Mouse (Mus musculus) kidney, adult 18-20 months (tissue): ENCODE data around the gene E2f8.

ENCODE experiments used
- DNase-seq: peaks from one replicate; pipeline ENCODE4 v3.0.0; 2021

E2f8 gene

DNA sequence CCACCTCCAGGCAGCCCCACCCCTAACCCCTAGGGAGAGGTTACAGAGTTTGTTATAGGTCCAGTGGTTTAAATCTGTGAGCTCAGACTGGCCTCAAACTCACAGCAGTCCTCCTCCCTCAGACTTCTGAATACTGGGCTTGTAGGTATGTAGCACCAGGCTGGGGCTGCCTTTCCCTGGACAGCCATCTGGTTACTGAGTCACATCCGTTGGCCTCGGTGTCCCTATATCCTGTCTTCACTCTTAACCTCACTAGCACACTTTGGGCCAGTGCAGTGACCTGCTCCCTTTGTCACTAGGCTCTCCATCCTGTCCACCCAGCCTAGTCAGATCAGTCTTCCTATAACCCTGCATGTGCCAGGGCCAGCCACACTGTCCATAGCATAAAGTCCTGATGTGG is 7.4 kb upstream of the E2f8 start:
- DNase-seq = no peak

DNA sequence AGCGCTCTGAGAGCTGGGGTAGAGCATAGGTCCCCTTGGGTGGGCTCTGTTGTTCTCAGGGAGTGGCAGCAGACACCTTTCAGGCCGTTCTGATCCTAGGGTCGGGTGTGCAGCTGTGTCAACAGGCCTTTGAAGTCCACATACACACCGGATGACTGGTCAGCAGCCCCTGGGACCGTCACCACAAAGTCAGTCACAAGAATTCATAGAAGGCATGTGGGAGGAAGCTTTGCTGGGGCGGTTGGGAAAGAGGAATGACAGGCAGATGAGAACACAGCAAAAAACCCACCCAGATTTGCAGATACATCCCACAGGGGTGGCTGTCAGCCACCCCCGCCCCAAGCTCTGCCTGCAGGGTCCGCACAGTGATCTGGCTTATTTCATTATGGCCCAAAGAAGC is 6.6 kb upstream of the E2f8 start:
- DNase-seq = no peak

DNA sequence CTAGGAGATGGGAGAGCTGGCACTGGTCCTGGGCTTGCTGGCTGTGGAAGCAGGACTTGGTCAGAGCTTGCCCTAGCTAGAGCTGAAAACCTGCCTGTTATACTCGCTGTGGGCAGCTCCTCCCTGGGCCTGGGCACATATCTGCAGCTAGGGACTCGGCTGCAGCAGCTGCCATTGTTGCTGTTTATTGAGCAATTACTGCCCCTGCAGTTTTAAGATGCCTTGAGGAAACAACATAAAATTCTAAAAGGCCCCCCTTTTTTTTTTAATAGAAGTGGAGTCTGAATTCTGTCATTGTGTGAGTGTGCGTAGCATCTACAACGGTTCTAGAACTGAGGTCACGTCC is 2.8 kb upstream of the E2f8 start:
- no peak for DNase-seq

DNA sequence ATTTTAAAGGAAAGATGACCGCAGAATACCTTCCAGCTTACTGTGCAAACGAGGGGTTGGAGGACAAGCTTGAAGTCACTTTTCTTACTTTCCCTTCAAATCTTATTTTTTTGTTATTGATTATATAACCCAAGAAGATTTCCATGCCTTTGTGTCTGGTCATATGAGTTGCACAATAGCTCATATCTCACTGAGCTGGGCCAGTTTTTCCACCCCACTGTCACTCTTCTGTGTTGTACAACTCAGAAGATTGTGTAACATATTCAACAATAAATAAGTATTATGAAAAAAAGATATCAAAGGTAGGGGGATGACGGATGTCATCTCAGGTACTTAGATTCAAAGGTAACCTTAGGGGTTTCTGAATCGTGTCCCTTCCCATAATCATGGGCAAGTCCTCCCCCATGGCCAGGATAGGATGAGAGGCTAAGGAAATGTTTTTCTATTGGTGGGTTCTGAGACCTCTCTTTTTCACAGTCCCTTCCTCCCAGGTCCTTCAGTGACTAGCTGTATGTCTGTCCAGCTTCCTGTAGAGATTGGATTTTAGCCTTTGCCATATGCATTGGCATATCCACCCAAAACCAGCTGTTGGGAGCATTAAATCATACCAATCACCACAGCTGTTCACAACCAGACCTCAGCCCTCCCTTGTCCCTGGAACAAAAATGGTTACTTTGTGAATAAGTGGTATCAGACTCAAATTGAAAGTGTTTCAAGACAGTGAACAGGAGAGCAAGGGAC is 2.3 kb upstream of the E2f8 start:
- DNase-seq = no peak

DNA sequence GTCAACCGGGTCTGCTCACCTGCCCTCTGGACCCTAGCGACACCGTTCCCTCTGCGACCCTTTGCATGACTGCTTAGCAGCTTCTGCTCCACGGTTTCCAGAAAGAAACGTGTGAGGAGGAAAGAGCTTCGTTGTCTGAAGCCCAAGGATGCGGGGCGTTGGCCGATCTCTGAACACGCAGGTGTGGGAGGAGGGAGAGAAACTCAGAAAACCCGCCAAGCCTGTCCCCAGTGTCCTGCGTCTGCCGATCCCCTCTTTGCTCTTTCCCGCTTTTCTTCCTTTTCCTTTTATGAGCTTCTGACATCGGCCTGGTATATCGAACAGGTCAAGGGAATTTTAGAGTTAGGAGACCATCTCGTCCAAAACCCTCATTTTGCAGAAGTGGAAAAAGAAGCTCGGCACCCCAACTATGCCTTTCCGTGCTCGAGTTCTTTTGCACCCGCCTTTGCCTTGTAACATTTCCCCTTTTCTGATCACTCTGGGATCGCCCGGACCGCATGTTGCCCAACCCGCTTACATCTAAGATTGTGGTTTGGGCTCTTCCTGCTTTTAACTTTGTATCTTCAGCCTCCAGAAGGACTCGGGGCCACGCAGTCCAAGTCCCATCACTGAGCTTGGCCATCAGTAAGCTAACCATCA is 694 bp upstream of the E2f8 start:
- DNase-seq = no peak

DNA sequence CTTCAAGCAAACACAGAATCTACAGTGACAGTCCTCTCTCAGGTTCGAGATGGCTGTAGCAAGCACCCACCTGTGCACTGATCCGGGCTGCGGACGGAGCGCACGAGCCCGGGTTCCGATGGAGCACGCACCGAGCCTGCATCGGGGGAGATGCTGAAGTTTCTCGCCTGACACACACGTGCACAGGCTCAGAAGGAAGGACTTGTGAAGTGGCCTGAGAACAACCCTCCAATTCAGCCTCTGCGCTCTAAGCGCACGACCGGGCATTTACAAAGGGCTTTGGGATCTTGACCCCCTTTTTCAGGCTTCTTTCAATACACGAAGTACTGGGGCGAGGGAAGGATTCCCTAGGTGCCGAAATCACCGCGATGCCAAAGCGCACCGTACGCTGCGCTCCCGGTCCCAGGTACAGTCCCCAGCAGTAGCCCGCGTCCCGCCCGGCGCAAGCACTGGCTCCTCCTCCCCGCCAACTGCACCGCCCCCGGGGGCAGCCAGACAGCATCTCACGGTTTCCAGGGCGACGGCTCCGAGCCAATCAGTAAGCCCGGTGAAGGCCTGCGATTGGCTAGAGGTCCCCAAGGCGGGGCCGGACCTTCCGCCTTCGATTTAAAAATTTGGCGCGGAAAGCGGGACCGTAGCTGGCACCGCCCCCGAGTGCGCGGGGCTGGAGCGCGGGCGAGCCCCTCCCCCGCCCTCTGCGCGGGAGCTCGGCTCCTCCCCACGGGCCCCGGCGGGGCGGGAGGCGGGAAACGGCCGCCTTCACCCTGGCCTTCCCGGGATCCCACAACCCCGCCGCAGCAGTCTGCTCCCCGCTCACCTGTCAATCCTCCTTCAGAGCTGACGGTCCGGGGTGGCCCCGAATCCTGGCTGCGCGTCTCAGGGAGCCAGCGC is 560 bp downstream of the E2f8 start:
- peak; percentile 93 for DNase-seq

DNA sequence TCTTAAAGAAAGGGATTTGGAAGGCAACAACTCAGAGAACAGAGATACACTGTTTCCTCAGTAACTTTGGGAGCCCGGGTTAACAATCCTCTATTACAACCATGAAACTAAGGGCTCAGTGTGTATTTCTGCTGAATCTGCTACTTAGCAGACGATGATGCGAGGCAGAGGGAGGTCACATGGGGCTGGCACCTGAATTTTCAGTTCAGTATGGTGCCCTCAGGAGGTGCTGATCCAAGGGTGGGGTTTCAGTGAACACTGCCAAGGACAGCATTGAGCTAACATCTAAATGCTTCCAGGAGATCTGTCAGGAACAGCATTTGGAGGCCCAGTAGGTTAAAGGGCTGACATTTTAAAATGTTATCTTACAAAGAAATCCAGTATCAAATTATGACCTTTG is 1.8 kb downstream of the E2f8 start:
- DNase-seq = no peak

DNA sequence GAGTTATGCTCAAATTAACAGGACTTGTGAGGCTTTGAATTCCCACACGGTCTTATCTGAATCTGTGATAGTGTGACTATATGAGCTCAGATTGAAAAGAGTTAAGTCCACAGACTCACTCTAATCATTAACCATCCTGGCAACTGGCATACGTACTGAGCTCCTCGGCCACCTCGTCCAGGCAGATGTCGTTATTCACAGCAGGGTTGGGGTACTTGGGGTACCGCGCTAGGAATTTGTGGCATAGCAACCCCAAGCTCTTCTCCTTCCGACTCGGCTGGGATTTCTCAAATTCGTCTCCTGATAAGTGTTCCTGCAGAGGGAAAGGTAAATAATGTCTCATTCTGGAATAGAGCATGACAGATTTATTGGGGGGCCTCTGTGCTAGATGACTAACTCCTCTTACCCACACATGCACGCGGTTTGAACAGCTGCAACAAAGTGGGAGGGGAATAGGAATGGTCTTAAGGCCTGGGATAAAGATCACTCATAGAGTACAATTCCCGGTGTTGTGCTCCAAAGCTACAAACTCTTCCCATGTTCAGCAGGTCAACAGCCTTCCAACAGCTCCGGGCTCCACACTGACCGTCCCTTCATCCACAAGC is 3.5 kb downstream of the E2f8 start:
- DNase-seq = no peak

DNA sequence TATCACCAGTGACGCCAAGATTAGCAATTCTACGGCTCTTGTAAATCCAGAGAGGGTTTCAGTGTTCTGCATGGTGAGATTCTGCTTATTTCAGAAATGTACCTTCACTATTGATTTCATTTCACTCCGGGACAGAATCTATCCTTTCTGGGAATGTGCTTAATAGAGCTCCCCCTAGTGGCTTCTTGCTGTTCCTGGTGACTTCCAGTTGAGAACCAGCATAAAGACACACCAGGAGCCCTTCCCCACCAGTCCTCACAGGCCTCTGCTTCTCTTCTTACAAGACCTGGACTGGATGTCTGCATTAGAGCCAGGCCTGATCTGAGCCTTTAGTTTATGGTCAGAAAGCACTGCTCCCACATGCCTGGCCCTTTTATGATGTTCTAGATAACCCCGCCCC is 4.9 kb downstream of the E2f8 start:
- DNase-seq = peak; percentile 34

DNA sequence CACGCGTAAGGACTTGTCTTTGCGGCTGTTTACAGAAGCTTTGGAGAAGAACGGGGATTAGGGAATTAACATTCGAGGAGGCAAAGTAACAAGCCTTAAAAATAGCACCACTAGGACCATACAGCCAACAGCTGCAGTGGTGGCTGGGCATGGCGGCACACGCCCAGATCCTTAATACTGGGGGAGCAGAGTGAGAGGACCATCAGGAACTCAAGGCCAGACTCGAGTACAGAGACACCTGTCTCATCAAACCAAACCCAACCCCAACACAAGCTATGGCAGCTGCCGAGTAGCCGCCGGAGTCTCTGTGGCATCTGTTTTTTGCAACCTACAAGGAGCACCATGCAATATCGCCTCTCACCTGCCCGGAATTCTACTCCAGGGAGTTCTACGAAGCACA is 6.3 kb downstream of the E2f8 start:
- DNase-seq = no peak

DNA sequence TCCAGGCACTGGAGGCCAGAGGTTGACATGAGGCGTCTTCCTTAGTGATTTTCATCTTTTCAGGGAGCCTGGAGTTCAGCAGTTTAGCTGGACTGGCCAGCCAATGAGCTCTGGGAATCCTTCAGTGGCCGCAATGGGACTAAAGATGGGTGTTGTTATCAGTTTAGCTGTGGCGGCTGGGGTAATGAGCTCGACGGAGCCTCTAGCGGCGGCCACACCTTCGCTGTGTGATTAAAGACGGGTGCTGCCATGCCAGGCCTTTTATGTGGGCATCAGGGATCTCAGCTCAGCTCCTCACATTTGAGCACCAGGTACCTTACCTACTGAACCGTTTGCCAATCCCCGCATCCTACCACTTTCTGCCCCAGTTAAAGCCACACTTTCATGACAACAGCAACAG is 10.1 kb downstream of the E2f8 start:
- DNase-seq = no peak

DNA sequence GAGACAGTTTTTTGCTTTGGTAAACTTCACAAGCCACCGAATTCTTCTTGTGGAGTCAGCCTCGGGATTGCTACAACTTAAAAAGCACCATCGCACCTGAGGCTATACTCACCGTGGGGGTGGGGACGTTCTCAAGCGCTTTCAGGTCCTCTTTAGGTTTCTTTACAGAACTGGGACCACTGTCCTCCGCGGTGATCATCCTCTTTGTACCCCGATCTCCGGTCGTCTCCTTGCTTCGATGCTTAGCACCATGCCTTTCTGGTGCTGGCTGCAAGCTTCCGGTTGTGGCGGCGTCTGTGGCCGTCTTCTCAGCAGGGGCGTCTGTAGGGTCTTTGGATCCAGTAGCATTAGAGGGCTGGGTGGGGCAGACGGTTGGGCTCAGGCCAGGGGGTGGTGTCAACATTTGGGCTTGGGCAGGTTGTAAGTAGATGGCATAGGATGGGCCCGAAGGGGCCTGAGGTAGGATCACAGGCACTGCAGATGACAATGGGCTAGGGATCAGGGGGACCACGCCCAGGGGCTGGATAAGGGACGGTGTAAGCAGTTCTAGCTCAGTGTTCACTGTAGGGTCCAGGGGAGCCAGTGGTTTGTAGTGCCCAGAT is 10.7 kb downstream of the E2f8 start:
- no peak for DNase-seq

DNA sequence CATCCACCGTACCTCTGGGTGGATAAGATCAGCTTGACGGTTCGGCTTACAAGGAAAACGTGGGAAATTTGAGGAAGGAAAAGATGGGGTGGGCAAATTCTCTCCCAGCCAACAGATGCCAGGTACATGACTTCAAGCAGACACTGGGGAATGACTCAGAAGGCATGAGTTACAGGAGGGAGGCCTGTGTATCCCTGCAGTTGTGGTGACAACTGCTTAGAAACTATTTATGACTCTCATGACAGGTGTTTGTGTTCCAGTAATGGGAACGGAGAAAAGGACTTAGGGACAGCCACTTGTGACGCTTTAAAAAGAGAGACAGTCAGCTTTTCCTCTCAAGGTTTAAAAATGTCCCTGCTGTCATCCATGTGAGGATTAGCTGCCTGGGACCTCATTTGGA is 11.3 kb downstream of the E2f8 start:
- DNase-seq = no peak

DNA sequence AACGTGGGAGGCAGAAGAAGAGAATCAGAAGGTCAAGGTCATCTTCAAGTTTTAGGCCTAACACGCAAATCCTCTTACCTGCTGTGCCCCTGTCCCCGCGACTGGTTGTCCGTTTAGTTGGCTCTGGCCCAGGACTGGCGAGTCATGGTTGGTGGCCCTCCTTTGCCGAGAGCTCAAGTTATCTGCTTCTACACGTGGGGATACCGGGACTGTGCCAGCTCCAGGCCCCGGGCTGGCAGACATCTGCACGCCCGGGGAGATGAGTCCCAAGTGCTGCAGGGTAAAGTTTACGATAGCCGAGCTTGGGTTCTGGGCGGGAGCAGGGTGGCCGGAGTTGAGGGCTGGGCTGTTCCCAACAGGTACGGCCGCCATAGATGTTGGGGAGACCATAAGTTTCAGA is 13.8 kb downstream of the E2f8 start:
- DNase-seq = no peak

DNA sequence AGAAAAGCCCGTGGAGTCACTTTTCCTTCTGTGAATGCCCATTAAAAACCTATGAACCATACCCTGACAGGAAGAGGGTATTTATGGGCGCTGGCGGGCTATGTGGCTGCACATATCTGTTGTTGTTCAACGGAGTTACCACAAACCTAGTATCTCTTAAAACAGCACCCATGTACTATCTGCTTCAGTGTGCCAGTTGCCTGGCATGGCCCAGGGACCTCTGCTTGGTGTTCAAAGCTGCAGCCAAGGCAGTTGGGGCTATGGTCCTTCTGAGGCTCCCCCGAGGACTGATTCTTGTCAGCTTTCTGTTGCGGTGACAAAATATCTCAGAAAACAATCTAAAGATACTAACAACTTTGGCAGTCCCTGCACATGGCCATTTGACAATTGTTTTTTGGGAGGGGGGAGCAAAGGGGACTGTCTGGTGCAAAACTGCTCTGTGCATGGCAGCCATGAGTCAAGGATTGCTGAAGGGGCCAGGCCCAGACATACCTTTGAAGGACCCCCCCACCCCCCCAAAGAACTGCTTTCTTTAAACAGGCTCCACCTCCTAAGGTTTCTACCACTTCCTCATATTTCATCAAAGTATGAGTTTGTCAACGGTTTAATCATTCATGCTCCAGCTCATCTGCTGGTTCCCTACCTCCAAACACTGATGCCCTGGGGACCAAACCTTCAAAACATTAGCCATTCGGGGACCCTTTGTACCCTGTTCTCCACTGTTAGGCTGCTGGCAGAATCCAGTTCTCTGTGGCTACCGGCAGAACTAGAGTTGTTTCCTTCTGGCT is 16.5 kb downstream of the E2f8 start:
- no peak for DNase-seq

DNA sequence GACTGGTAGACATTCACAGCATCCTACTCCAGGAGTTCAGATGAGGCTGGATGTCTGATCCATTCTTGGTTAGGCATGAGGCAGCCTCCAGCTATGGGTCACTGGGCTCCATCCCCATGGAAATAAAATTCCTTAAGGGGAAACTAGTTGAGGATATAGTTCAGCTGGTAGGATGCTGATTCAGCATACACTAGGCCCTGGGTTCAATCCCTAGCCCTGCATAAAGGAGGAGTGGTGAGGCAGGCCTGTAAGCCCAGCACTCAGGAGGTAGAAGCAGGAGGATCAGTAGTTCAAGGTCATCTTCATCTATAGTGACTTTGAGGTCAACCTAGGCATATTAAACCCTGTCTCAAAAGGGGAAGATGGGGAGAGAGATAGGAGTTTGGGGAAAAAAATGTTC is 17.2 kb downstream of the E2f8 start:
- no peak for DNase-seq

DNA sequence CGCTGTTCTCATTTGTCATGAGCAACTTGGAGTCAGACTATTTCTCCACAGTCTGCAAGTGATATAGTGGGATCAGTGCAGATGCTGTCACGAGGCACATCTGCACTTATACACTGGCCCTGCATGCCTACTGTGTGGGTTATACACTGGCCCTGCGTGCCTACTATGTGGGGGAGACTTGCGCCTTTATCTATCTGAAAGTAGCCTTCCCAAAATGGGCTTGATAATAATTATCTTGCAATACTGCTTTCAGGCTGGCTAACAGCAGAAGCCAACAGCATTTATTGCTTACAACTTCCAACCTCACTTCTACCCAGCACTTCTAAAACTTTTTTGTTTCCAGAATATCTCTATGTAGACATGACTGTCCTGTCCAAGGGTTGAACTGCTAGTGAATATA is 19.6 kb downstream of the E2f8 start:
- DNase-seq = no peak

DNA sequence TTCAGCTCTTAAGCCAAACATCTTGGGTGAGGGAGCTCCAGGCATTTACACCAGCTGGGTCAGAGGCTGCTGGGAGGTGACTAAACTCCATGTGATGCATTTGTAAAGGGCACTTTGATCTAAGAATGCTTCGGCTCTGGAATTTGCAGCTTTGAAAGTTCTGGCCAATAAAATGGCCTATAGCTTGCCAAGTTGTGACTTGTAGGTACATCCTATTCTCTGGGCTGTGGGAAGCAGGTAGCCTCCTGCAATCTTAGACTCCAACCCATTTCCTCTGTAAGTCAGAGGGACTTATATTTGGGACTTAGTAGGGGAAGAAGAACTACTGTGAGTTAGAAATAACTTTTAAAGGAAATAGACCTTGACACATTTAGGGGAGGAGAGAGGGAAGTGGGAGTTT is 20.4 kb downstream of the E2f8 start:
- DNase-seq = no peak

DNA sequence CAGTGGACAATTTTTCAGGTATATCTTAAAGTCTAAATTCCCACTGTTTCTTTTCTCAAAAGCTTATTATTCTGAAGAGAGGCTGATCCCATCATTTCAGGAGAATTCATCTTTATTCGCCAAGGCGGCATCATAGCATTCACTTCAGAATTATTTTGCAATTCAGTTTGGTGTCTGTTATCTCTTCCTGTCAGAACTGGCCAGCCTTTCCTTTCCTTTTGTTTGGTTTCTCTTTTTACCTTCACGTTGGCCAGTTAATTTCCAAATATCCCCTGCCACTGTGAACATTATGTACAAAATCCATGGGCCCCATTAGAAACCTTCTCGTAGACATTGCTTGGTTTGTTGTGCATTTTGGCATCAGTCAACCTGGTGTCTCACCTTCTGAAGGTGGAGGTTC is 22.0 kb downstream of the E2f8 start:
- no peak for DNase-seq

DNA sequence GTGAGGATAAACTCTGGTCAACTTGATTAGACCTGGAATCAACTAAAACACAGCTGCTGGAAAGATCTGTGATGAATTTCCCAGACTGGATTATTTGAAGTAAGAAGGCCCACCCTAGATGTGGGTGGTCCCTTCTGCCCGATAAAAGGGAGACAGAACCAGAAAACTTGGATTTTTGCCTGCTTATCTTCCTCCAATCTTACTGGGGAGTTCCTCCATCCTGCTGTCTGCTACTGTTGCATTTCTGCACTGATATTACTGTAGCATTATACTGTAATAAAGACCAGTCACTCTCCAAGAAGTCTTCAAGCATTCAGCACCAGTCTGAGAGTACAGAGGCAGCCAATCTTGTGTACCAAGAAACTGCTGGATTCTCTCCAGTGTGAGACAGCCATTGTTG is 23.1 kb downstream of the E2f8 start:
- no peak for DNase-seq

DNA sequence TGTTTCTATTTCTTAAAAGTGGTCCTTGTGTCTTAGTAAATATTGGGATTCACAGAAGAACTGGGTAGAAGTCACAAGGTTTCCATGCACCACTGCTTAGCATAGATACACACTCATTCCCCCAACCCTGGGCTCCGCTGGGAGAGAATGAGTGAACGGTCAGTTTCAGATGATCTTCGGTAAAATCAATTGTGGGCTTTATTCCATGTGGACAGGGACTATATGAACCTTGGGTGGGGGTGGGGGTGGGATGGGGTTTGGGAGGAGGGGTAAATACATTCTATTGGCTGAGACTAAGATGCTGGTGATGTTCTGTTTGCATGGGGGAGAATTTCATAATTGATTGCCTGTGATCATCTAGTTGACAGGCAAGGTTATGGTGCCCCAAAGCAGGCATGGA is 25.9 kb downstream of the E2f8 start:
- no peak for DNase-seq

DNA sequence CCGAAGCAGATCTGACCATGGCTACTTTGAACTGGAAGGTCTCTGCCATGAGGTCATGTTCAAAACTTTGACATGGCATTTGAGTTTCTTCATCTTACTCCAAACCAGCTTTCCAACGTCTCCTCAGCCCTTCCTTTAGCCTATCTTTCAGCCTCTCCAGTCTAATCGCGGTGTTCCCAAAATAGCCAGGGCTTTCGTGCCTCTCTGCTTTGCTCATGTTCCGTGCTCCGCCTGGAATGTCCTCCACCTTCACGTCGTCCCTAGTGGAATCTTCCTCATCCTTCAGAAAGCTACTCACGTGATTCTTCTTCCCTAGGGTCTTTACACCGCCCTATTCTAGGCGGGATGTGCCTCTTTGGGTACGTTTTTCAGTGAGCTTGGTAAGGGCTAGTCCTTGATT is 27.9 kb downstream of the E2f8 start:
- no peak for DNase-seq
